In the genomic region with DNA sequence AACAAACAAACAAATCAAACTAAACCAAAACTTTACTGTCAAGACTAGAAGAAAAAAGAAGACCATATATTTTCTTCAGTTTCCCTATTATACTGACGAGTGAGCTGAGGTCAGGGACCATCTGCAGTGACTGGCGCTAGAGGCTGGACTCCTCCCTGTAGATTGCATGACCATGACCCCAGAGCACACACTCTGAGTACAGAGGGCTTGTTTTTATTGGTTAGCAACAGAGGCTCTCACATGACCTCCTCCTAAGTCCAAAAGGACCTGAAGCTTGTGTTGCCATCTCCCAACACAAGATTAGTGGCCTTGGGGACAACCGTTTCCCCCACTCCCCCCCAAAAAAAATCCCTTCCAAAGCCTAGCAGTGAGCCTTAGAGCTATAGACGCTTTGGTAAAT, we compare ENCODE assay signal across 9 mouse cellular contexts. TPM values are rescaled to one million over a fixed set of nuclear protein-coding genes. Genes with fewer than 3 reads are reported as not detected.
A peak's percentile ranks its signal among the peaks of the same experiment; 100 is the strongest.
DNase-seq lines count a peak whose midpoint lies in the region; ATAC-seq and TF ChIP-seq lines count a peak whose summit lies in the region.
"Had no signal": no experiment of that assay in that cellular context is flagged by ENCODE, and none has a peak within 500 bp of the region (broad histone marks: within the 10 kb centered on the region; RNA-seq: fewer than 3 reads in every experiment).

No protein-coding gene starts in this region.

- H3K9ac ChIP-seq in forebrain, embryonic 13.5 days, result peak overlapping the region; percentile 19; the same call in 1 of the 2 replicates
- H3K9ac ChIP-seq in kidney, embryonic 16.5 days (replicated peaks; ENCODE audit: low read length), result no peak overlapping the region
- H3K9ac ChIP-seq in intestine, postnatal 0 days (ENCODE audit: low read depth, low read length), result no peak overlapping the region

- H3K4me1 ChIP-seq in forebrain, embryonic 13.5 days, result peaks cover 17% of the 10 kb centered on the region; the same call in 1 of the 2 replicates
- H3K4me1 ChIP-seq in forebrain, embryonic 10.5 days, result 0 out of 2 replicates have a peak, but pooled peaks cover 7% of the 10 kb centered on the region
- H3K4me1 ChIP-seq in kidney, embryonic 16.5 days (ENCODE audit: insufficient read depth, low read length), result peaks cover 12% of the 10 kb centered on the region; the same call in 1 of the 2 replicates
- peaks cover 69% of the 10 kb centered on the region for H3K4me1 ChIP-seq in E14TG2a.4 (replicated peaks; ENCODE audit: low read depth, low read length)
- H3K4me1 ChIP-seq in intestine, postnatal 0 days (replicated peaks; ENCODE audit: control insufficient read depth, insufficient read depth, low read length), result no peaks in the 10 kb centered on the region

- H3K36me3 ChIP-seq in forebrain, embryonic 13.5 days (ENCODE audit: poor library complexity, severe bottlenecking), result peaks cover 68% of the 10 kb centered on the region
- H3K36me3 ChIP-seq in forebrain, embryonic 10.5 days (replicated peaks), result peaks cover 59% of the 10 kb centered on the region
- no peaks in the 10 kb centered on the region for H3K36me3 ChIP-seq in kidney, embryonic 16.5 days (ENCODE audit: insufficient read depth, low read length)
- no peaks in the 10 kb centered on the region for H3K36me3 ChIP-seq in E14TG2a.4 (ENCODE audit: insufficient read depth, low read length)
- no peaks in the 10 kb centered on the region for H3K36me3 ChIP-seq in intestine, postnatal 0 days (ENCODE audit: control insufficient read depth, insufficient read depth)

- 81% methylated on average over 4 of the region's 4 CpGs for WGBS in forebrain, embryonic 13.5 days
- WGBS in forebrain, embryonic 10.5 days, result 95% methylated on average over 4 of the region's 4 CpGs
- 47% methylated on average over 4 of the region's 4 CpGs for WGBS in kidney, embryonic 16.5 days
- 44% methylated on average over 4 of the region's 4 CpGs for WGBS in intestine, postnatal 0 days

- no peak for TF ChIP-seq CTCF in E14TG2a.4 (conservative IDR thresholded peaks at IDR 0.05; ENCODE audit: low read length)
- TF ChIP-seq CTCF in intestine, postnatal 0 days (IDR thresholded peaks at IDR 0.05; ENCODE audit: low read depth), result no peak

- intact Hi-C loops in left cerebral cortex, postnatal 4 days (cut with DNase I), result no loop called here

- DNase-seq in forebrain, embryonic 10.5 days (ENCODE audit: extremely low spot score, low spot score), result no peak
- no peak for DNase-seq in kidney, postnatal 10 days
- DNase-seq in retina, embryonic 14.5 days (ENCODE audit: low spot score), result no peak
- no peak for DNase-seq in left cerebral cortex, postnatal 4 days

- peak; percentile 50; the same call in 1 of the 2 replicates for ATAC-seq in forebrain, embryonic 13.5 days
- ATAC-seq in kidney, embryonic 16.5 days (ENCODE audit: low FRiP score, low TSS enrichment), result no peak
- ATAC-seq in intestine, postnatal 0 days, result 0 out of 2 replicates have a peak, but pooled peaks have one; percentile 59
- ATAC-seq: Patski had no signal

- H3K27me3 ChIP-seq in forebrain, embryonic 13.5 days, result no peaks in the 10 kb centered on the region
- H3K27me3 ChIP-seq in forebrain, embryonic 10.5 days (ENCODE audit: poor library complexity, severe bottlenecking), result no peaks in the 10 kb centered on the region
- no peaks in the 10 kb centered on the region for H3K27me3 ChIP-seq in kidney, embryonic 16.5 days (ENCODE audit: insufficient read depth, low read length)
- peaks cover 35% of the 10 kb centered on the region for H3K27me3 ChIP-seq in E14TG2a.4 (ENCODE audit: insufficient read depth, low read length)
- no peaks in the 10 kb centered on the region for H3K27me3 ChIP-seq in intestine, postnatal 0 days (replicated peaks; ENCODE audit: control insufficient read depth, insufficient read depth, low read length)
- H3K27me3 ChIP-seq: Patski had no signal

- peak overlapping the region; percentile 18; the same call in 1 of the 2 replicates for H3K4me2 ChIP-seq in forebrain, embryonic 13.5 days
- H3K4me2 ChIP-seq in kidney, embryonic 16.5 days (replicated peaks; ENCODE audit: low read depth, low read length), result no peak overlapping the region
- H3K4me2 ChIP-seq in intestine, postnatal 0 days (replicated peaks; ENCODE audit: low read depth), result no peak overlapping the region

- H3K9me3 ChIP-seq in forebrain, embryonic 13.5 days (replicated peaks), result no peaks in the 10 kb centered on the region
- no peaks in the 10 kb centered on the region for H3K9me3 ChIP-seq in forebrain, embryonic 10.5 days
- no peaks in the 10 kb centered on the region for H3K9me3 ChIP-seq in kidney, embryonic 16.5 days (ENCODE audit: low read length)
- H3K9me3 ChIP-seq in E14TG2a.4 (ENCODE audit: low read length), result no peaks in the 10 kb centered on the region
- H3K9me3 ChIP-seq in intestine, postnatal 0 days (ENCODE audit: control insufficient read depth), result no peaks in the 10 kb centered on the region

- no peak overlapping the region for H3K4me3 ChIP-seq in forebrain, embryonic 13.5 days
- H3K4me3 ChIP-seq in forebrain, embryonic 10.5 days, result no peak overlapping the region
- no peak overlapping the region for H3K4me3 ChIP-seq in kidney, embryonic 16.5 days (ENCODE audit: low read length)
- H3K4me3 ChIP-seq in E14TG2a.4 (replicated peaks; ENCODE audit: low read length), result 0 out of 2 replicates have a peak overlapping the region, but pooled peaks have one; percentile 54
- H3K4me3 ChIP-seq in intestine, postnatal 0 days (ENCODE audit: low read depth, low read length), result no peak overlapping the region

- H3K27ac ChIP-seq in forebrain, embryonic 13.5 days, result peak overlapping the region; percentile 55
- H3K27ac ChIP-seq in forebrain, embryonic 10.5 days, result no peak overlapping the region
- peak overlapping the region; percentile 51 for H3K27ac ChIP-seq in kidney, embryonic 16.5 days (ENCODE audit: low read length)
- H3K27ac ChIP-seq in intestine, postnatal 0 days (ENCODE audit: low read depth, low read length), result no peak overlapping the region

RNA-seq across cellular contexts. Expression of a gene that starts 10.3 kb away (rescaled TPM):
- 20.5 and 25.6 TPM in 2 replicates for polyA plus RNA-seq in forebrain, embryonic 13.5 days (2015; fragmentation: Nextera tagmentation; extraction: Ambion mirVana)
- polyA plus RNA-seq in forebrain, embryonic 10.5 days (2016; fragmentation: Nextera tagmentation; extraction: Ambion mirVana), result 23.7 and 24.6 TPM in 2 replicates
- 44.6 and 48.0 TPM in 2 replicates for polyA plus RNA-seq in kidney, embryonic 16.5 days (2015; fragmentation: Nextera tagmentation; extraction: Ambion mirVana)
- polyA plus RNA-seq in intestine, postnatal 0 days (2015; fragmentation: Nextera tagmentation; extraction: Ambion mirVana), result 38.9 and 46.6 TPM in 2 replicates
- 10 to 100 TPM; 34.5 to 40.0 TPM for total RNA-seq in left cerebral cortex, postnatal 4 days (2021)

RNA-seq across cellular contexts. Expression of a gene that starts 10.5 kb away (rescaled TPM):
- polyA plus RNA-seq in forebrain, embryonic 13.5 days (2015; fragmentation: Nextera tagmentation; extraction: Ambion mirVana), result 18.9 and 21.9 TPM in 2 replicates
- polyA plus RNA-seq in forebrain, embryonic 10.5 days (2016; fragmentation: Nextera tagmentation; extraction: Ambion mirVana), result 5.5 and 6.1 TPM in 2 replicates
- 3.6 and 4.4 TPM in 2 replicates for polyA plus RNA-seq in kidney, embryonic 16.5 days (2015; fragmentation: Nextera tagmentation; extraction: Ambion mirVana)
- polyA plus RNA-seq in intestine, postnatal 0 days (2015; fragmentation: Nextera tagmentation; extraction: Ambion mirVana), result 0.74 and 1.1 TPM in 2 replicates
- total RNA-seq in left cerebral cortex, postnatal 4 days (2021), result 100 to 1,000 TPM; 193 to 215 TPM

RNA-seq across cellular contexts. Expression of a gene that starts 13.4 kb away (rescaled TPM):
- 5.0 and 7.5 TPM in 2 replicates for polyA plus RNA-seq in forebrain, embryonic 13.5 days (2015; fragmentation: Nextera tagmentation; extraction: Ambion mirVana)
- polyA plus RNA-seq in forebrain, embryonic 10.5 days (2016; fragmentation: Nextera tagmentation; extraction: Ambion mirVana), result 5.4 and 5.8 TPM in 2 replicates
- polyA plus RNA-seq in kidney, embryonic 16.5 days (2015; fragmentation: Nextera tagmentation; extraction: Ambion mirVana), result 28.2 and 33.2 TPM in 2 replicates
- polyA plus RNA-seq in intestine, postnatal 0 days (2015; fragmentation: Nextera tagmentation; extraction: Ambion mirVana), result 35.2 and 37.3 TPM in 2 replicates
- 1 to 10 TPM; 3.3 to 5.8 TPM for total RNA-seq in left cerebral cortex, postnatal 4 days (2021)

RNA-seq across cellular contexts. Expression of a gene that starts 28.4 kb away (rescaled TPM):
- polyA plus RNA-seq in forebrain, embryonic 13.5 days (2015; fragmentation: Nextera tagmentation; extraction: Ambion mirVana), result not detected in 2 replicates
- not detected in 2 replicates for polyA plus RNA-seq in forebrain, embryonic 10.5 days (2016; fragmentation: Nextera tagmentation; extraction: Ambion mirVana)
- polyA plus RNA-seq in kidney, embryonic 16.5 days (2015; fragmentation: Nextera tagmentation; extraction: Ambion mirVana), result not detected in 2 replicates
- polyA plus RNA-seq in intestine, postnatal 0 days (2015; fragmentation: Nextera tagmentation; extraction: Ambion mirVana), result not detected in 2 replicates
- total RNA-seq in left cerebral cortex, postnatal 4 days (2021), result 1 to 10 TPM; 2.2 to 3.1 TPM

RNA-seq across cellular contexts. Expression of a gene that starts 37.4 kb away (rescaled TPM):
- 20.0 and 21.5 TPM in 2 replicates for polyA plus RNA-seq in forebrain, embryonic 13.5 days (2015; fragmentation: Nextera tagmentation; extraction: Ambion mirVana)
- 16.0 and 17.1 TPM in 2 replicates for polyA plus RNA-seq in forebrain, embryonic 10.5 days (2016; fragmentation: Nextera tagmentation; extraction: Ambion mirVana)
- 18.9 and 19.4 TPM in 2 replicates for polyA plus RNA-seq in kidney, embryonic 16.5 days (2015; fragmentation: Nextera tagmentation; extraction: Ambion mirVana)
- polyA plus RNA-seq in intestine, postnatal 0 days (2015; fragmentation: Nextera tagmentation; extraction: Ambion mirVana), result 9.7 and 9.9 TPM in 2 replicates
- 10 to 100 TPM; 46.2 to 47.4 TPM for total RNA-seq in left cerebral cortex, postnatal 4 days (2021)

Comparison
In these comparisons a context has a peak if more than half of its experiments do, and no peak if none do; other contexts are left out.
1. H3K27ac ChIP-seq: peak in forebrain, embryonic 13.5 days (single experiment) and kidney, embryonic 16.5 days (single experiment); none in forebrain, embryonic 10.5 days (single experiment) and intestine, postnatal 0 days (single experiment).